Mouse (Mus musculus) brain, adult 2 months (tissue): ENCODE data around the gene 1810010D01Rik.

ENCODE experiments used
- DNase-seq: peaks from one replicate; pipeline ENCODE4 v3.0.0; 2011; ENCODE audit warnings: low read depth, low spot score

1810010D01Rik gene

GRCm38 (mm10) chr7:145215476-145215875, 7.6 kb upstream of the 1810010D01Rik start:
- peak; percentile 12 for DNase-seq

- no peak for DNase-seq
Measured at GRCm38 (mm10) chr7:145211680-145212659, 4.1 kb upstream of the 1810010D01Rik start.

GRCm38 (mm10) chr7:145210477-145211070, 2.7 kb upstream of the 1810010D01Rik start:
- DNase-seq: no peak

- DNase-seq: no peak
Measured at GRCm38 (mm10) chr7:145206801-145207200, 1.1 kb downstream of the 1810010D01Rik start.

GRCm38 (mm10) chr7:145206056-145206610, 1.8 kb downstream of the 1810010D01Rik start:
- peak; percentile 93 for DNase-seq

- DNase-seq: no peak
Measured at GRCm38 (mm10) chr7:145205363-145205902, 2.5 kb downstream of the 1810010D01Rik start.

- peak; percentile 41 for DNase-seq
Measured at GRCm38 (mm10) chr7:145199711-145200110, 8.2 kb downstream of the 1810010D01Rik start.

- peak; percentile 85 for DNase-seq
Measured at GRCm38 (mm10) chr7:145198223-145198714, 9.7 kb downstream of the 1810010D01Rik start.

GRCm38 (mm10) chr7:145197711-145198110, 10.2 kb downstream of the 1810010D01Rik start:
- DNase-seq: peak; percentile 65

- peak; percentile 96 for DNase-seq
Measured at GRCm38 (mm10) chr7:145197042-145197441, 10.9 kb downstream of the 1810010D01Rik start.

- no peak for DNase-seq
Measured at GRCm38 (mm10) chr7:145196340-145196739, 11.6 kb downstream of the 1810010D01Rik start.

GRCm38 (mm10) chr7:145195186-145195927, 12.6 kb downstream of the 1810010D01Rik start:
- peak; percentile 75 for DNase-seq

- DNase-seq: peak; percentile 86
Measured at GRCm38 (mm10) chr7:145194455-145195161, 13.3 kb downstream of the 1810010D01Rik start.

GRCm38 (mm10) chr7:145192836-145193235, 15.1 kb downstream of the 1810010D01Rik start:
- DNase-seq: peak; percentile 11

- no peak for DNase-seq
Measured at GRCm38 (mm10) chr7:145190520-145190919, 17.4 kb downstream of the 1810010D01Rik start.

- no peak for DNase-seq
Measured at GRCm38 (mm10) chr7:145189342-145189741, 18.6 kb downstream of the 1810010D01Rik start.

- peak; percentile 76 for DNase-seq
Measured at GRCm38 (mm10) chr7:145187802-145188201, 20.1 kb downstream of the 1810010D01Rik start.

GRCm38 (mm10) chr7:145182388-145182787, 25.5 kb downstream of the 1810010D01Rik start:
- DNase-seq: peak; percentile 17

GRCm38 (mm10) chr7:145181376-145182034, 26.4 kb downstream of the 1810010D01Rik start:
- peak; percentile 10 for DNase-seq

GRCm38 (mm10) chr7:145179691-145180091, 28.2 kb downstream of the 1810010D01Rik start:
- no peak for DNase-seq
